Mouse (Mus musculus): ENCODE results near the gene Ly6g6f. TPM values are rescaled to one million over a fixed set of nuclear protein-coding genes. Genes with fewer than 3 reads are reported as not detected.

The Ly6g6f gene
- polyA plus RNA-seq, 2 experiments = 5.0 to 5.1 TPM

GRCm38 (mm10) chr17:35088825-35089644 lies 3.6 kb upstream of the Ly6g6f start, which contains the start of gene Abhd16a:
TSS of gene Abhd16a (plus strand) at chr17:35089263.
- Histone ChIP-seq H3K27ac (peak within 1 kb of the TSS; percentile 75), H3K9me3 (ENCODE audit: control insufficient read depth, low read length) (no peaks in the 10 kb centered on the region), H3K4me1 (replicated peaks; ENCODE audit: control insufficient read depth in 2 of 2, insufficient read depth in 2 of 2, low read length in 1 of 2) (peaks cover 15 to 18% of the 10 kb centered on the region in 2 experiments), H3K4me3 (ENCODE audit: insufficient read depth in 1 of 2, low read depth in 2 of 2, low read length in 2 of 2) (peak within 1 kb of the TSS; percentile 66 to 70), H3K9ac (replicated peaks) (peak within 1 kb of the TSS; percentile 86), H3K4me2 (ENCODE audit: low read depth) (peak within 1 kb of the TSS; percentile 96), H3K27me3 (ENCODE audit: control insufficient read depth, insufficient read depth, low read length) (no peaks in the 10 kb centered on the region), H3K36me3 (replicated peaks; ENCODE audit: control insufficient read depth, insufficient read depth, low read depth) (peaks cover 6% of the 10 kb centered on the region; the same call in 1 of the 2 replicates)
- peak; percentile 82 to 87 (median 83) for DNase-seq (ENCODE audit: low read depth in 3 of 3, low spot score in 3 of 3)
- WGBS (ENCODE audit: insufficient replicate concordance) = 3% methylated on average over 60 of the region's 67 CpGs
- TF ChIP-seq CTCF (IDR thresholded peaks at IDR 0.05; ENCODE audit: low read depth) = peak; percentile 22
- no peak for TF ChIP-seq EP300 (IDR thresholded peaks at IDR 0.05; ENCODE audit: low read depth)
- ATAC-seq (ENCODE audit: insufficient read depth) = peak; percentile 97

GRCm38 (mm10) chr17:35088151-35088550 lies 2.7 kb upstream of the Ly6g6f start:
- Histone ChIP-seq H3K27me3 (ENCODE audit: control insufficient read depth, insufficient read depth, low read length) (no peaks in the 10 kb centered on the region), H3K9ac (replicated peaks) (no peak overlapping the region), H3K9me3 (ENCODE audit: control insufficient read depth, low read length) (no peaks in the 10 kb centered on the region), H3K36me3 (replicated peaks; ENCODE audit: control insufficient read depth, insufficient read depth, low read depth) (peaks cover 6% of the 10 kb centered on the region; the same call in 1 of the 2 replicates), H3K4me1 (replicated peaks; ENCODE audit: control insufficient read depth in 2 of 2, insufficient read depth in 2 of 2, low read length in 1 of 2) (peaks cover 15 to 18% of the 10 kb centered on the region in 2 experiments), H3K4me3 (ENCODE audit: insufficient read depth in 1 of 2, low read depth in 2 of 2, low read length in 2 of 2) (no peak overlapping the region), H3K4me2 (ENCODE audit: low read depth) (no peak overlapping the region), H3K27ac (no peak overlapping the region)
- WGBS (ENCODE audit: insufficient replicate concordance) = 34% methylated on average over 2 of the region's 2 CpGs
- no peak for ATAC-seq (ENCODE audit: insufficient read depth)
- DNase-seq (ENCODE audit: low read depth in 3 of 3, low spot score in 3 of 3) = no peak
- TF ChIP-seq CTCF (IDR thresholded peaks at IDR 0.05; ENCODE audit: low read depth) (peak; percentile 39), EP300 (IDR thresholded peaks at IDR 0.05; ENCODE audit: low read depth) (no peak)

- TF ChIP-seq EP300 (IDR thresholded peaks at IDR 0.05; ENCODE audit: low read depth) = no peak
- H3K4me2 ChIP-seq (ENCODE audit: low read depth) = no peak overlapping the region
- DNase-seq (ENCODE audit: low read depth in 3 of 3, low spot score in 3 of 3) (no peak), ATAC-seq (ENCODE audit: insufficient read depth) (no peak)
- H3K27ac ChIP-seq = no peak overlapping the region
- H3K27me3 ChIP-seq (ENCODE audit: control insufficient read depth, insufficient read depth, low read length) = no peaks in the 10 kb centered on the region
- H3K4me1 ChIP-seq (replicated peaks; ENCODE audit: control insufficient read depth in 2 of 2, insufficient read depth in 2 of 2, low read length in 1 of 2) = peaks cover 16 to 30% of the 10 kb centered on the region in 2 experiments
- H3K9ac ChIP-seq (replicated peaks) = no peak overlapping the region
- H3K9me3 ChIP-seq (ENCODE audit: control insufficient read depth, low read length) = no peaks in the 10 kb centered on the region
- no peaks in the 10 kb centered on the region for H3K36me3 ChIP-seq (replicated peaks; ENCODE audit: control insufficient read depth, insufficient read depth, low read depth)
- H3K4me3 ChIP-seq (ENCODE audit: insufficient read depth in 1 of 2, low read depth in 2 of 2, low read length in 2 of 2) = no peak overlapping the region
- WGBS (ENCODE audit: insufficient replicate concordance) = 52% methylated on average over 3 of the region's 3 CpGs
Measured at GRCm38 (mm10) chr17:35083929-35084497, 1.4 kb downstream of the Ly6g6f start.

DNA sequence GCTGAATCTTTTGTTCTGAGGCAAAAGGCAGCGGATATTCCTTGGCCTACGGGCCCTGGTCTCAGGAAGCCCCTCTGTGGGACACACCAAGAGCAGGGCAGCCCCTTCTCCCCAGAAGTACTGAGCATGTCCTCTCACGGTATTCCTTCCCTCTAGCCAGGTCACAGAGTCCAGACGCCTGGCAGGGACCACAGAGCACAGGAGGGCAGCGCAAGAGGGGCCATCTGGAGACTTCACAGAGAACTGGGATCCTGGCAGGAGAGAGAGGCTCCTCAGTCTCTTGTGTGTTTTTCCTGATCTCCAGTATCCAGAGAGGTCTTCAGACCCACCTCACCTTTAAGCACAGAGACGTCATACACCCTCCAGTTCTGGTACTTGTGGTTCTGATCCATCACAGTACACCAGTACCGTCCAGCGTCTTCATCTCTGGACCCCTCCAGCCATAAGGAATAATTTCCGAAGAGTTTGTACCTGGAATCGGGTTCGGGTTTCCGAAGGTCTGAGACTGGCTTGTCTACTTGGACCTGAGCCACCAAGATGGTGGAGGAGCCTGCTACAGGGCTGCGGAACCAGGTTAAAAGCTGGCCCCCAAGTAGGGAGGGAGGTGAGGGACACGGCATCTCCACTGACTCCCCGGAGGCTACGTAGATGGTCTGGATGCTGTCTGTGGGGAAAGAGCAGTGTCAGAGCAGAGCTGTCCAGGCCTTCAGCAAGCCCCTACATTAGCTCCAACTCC lies 2.4 kb downstream of the Ly6g6f start:
- DNase-seq (ENCODE audit: low read depth in 3 of 3, low spot score in 3 of 3) = no peak
- no peak overlapping the region for H3K27ac ChIP-seq
- 82% methylated on average over 16 of the region's 16 CpGs for WGBS (ENCODE audit: insufficient replicate concordance)
- H3K27me3 ChIP-seq (ENCODE audit: control insufficient read depth, insufficient read depth, low read length) = no peaks in the 10 kb centered on the region
- no peak overlapping the region for H3K4me3 ChIP-seq (ENCODE audit: insufficient read depth in 1 of 2, low read depth in 2 of 2, low read length in 2 of 2)
- H3K36me3 ChIP-seq (replicated peaks; ENCODE audit: control insufficient read depth, insufficient read depth, low read depth) = no peaks in the 10 kb centered on the region
- ATAC-seq (ENCODE audit: insufficient read depth) = no peak
- TF ChIP-seq CTCF (IDR thresholded peaks at IDR 0.05; ENCODE audit: low read depth) (no peak), EP300 (IDR thresholded peaks at IDR 0.05; ENCODE audit: low read depth) (no peak)
- no peak overlapping the region for H3K9ac ChIP-seq (replicated peaks)
- no peaks in the 10 kb centered on the region for H3K9me3 ChIP-seq (ENCODE audit: control insufficient read depth, low read length)
- no peak overlapping the region for H3K4me2 ChIP-seq (ENCODE audit: low read depth)
- peaks cover 16 to 32% of the 10 kb centered on the region in 2 experiments for H3K4me1 ChIP-seq (replicated peaks; ENCODE audit: control insufficient read depth in 2 of 2, insufficient read depth in 2 of 2, low read length in 1 of 2)

DNA sequence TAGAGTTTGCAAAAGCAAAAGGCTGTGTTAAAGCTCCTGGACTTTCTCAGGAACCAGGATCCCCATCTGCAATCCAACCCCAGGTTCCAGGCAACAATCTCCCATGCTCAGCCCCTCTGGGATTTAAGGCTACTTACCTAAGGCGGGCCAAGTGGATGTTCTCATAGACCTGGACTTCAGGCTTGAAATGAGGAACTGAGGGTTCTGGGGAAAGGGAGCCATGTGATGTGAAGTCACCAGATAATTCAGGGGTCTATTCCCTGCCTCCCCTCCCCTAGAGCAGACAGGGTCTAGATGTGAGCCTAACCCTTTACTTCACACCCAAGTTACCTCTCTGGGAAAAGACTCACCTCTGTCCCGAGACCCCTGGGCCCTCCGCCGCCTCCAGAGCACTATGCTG lies 4.7 kb downstream of the Ly6g6f start:
- Histone ChIP-seq H3K36me3 (replicated peaks; ENCODE audit: control insufficient read depth, insufficient read depth, low read depth) (no peaks in the 10 kb centered on the region), H3K4me3 (ENCODE audit: insufficient read depth in 1 of 2, low read depth in 2 of 2, low read length in 2 of 2) (no peak overlapping the region), H3K27ac (no peak overlapping the region), H3K9ac (replicated peaks) (no peak overlapping the region), H3K9me3 (ENCODE audit: control insufficient read depth, low read length) (no peaks in the 10 kb centered on the region), H3K4me2 (ENCODE audit: low read depth) (peak overlapping the region; percentile 66), H3K4me1 (replicated peaks; ENCODE audit: control insufficient read depth in 2 of 2, insufficient read depth in 2 of 2, low read length in 1 of 2) (peaks cover 16 to 32% of the 10 kb centered on the region in 2 experiments), H3K27me3 (ENCODE audit: control insufficient read depth, insufficient read depth, low read length) (no peaks in the 10 kb centered on the region)
- TF ChIP-seq EP300 (IDR thresholded peaks at IDR 0.05; ENCODE audit: low read depth) = no peak
- TF ChIP-seq CTCF (IDR thresholded peaks at IDR 0.05; ENCODE audit: low read depth) = no peak
- DNase-seq (ENCODE audit: low read depth in 3 of 3, low spot score in 3 of 3) (no peak), ATAC-seq (ENCODE audit: insufficient read depth) (no peak)
- WGBS (ENCODE audit: insufficient replicate concordance) = 81% methylated on average over 4 of the region's 4 CpGs
